ENCODE assay signal across 29 mouse cellular contexts in genomic region chr15:100231616-100232525, GRCm38 (mm10). TPM values are rescaled to one million over a fixed set of nuclear protein-coding genes. Genes with fewer than 3 reads are reported as not detected.
DNase-seq lines count a peak whose midpoint lies in the region; ATAC-seq and TF ChIP-seq lines count a peak whose summit lies in the region.
"Had no signal": no experiment of that assay in that cellular context is flagged by ENCODE, and none has a peak within 500 bp of the region (broad histone marks: within the 10 kb centered on the region; RNA-seq: fewer than 3 reads in every experiment).

No protein-coding gene starts in this region.

- H3K27ac ChIP-seq in heart, postnatal 0 days (ENCODE audit: low read depth): peak overlapping the region; percentile 51; the same call in 1 of the 2 replicates
- no peak overlapping the region for H3K27ac ChIP-seq in MEL (ENCODE audit: control insufficient read depth, low read depth, low read length)
- H3K27ac ChIP-seq in liver, embryonic 13.5 days: peak overlapping the region; percentile 29
- H3K27ac ChIP-seq: embryonic facial prominence, embryonic 10.5 days; hindbrain, postnatal 0 days; limb, embryonic 12.5 days; stomach, postnatal 0 days had no signal

- no peak for ATAC-seq in heart, postnatal 0 days (ENCODE audit: insufficient read depth, low read depth)
- ATAC-seq in liver, embryonic 13.5 days (ENCODE audit: low read depth): no peak
- ATAC-seq: hindbrain, postnatal 0 days had no signal

- H3K4me3 ChIP-seq in heart, postnatal 0 days (ENCODE audit: low read depth, low read length): no peak overlapping the region
- H3K4me3 ChIP-seq in E14TG2a.4 (replicated peaks; ENCODE audit: low read length) (peak overlapping the region; percentile 14), MEL (ENCODE audit: control insufficient read depth in 1 of 2, insufficient read depth in 1 of 2, low read depth in 2 of 2, low read length in 2 of 2) (no peak overlapping the region)
- no peak overlapping the region for H3K4me3 ChIP-seq in liver, embryonic 13.5 days (replicated peaks)
- H3K4me3 ChIP-seq: embryonic facial prominence, embryonic 10.5 days; heart, embryonic 12.5 days; limb, embryonic 12.5 days had no signal

- no peak for TF ChIP-seq RAD21 in MEL (IDR thresholded peaks at IDR 0.05; ENCODE audit: low read depth, low read length)

- no peak for TF ChIP-seq POLR2A in MEL (IDR thresholded peaks at IDR 0.05; ENCODE audit: control insufficient read depth in 1 of 2, insufficient read depth in 1 of 2, low read depth in 1 of 2, low read length in 2 of 2, poor library complexity in 1 of 2)

- intact Hi-C loops in heart, postnatal 25 days (cut with DNase I): no loop called here

- H3K27me3 ChIP-seq in heart, postnatal 0 days (ENCODE audit: control insufficient read depth, insufficient read depth, low read length): no peaks in the 10 kb centered on the region
- H3K27me3 ChIP-seq in E14TG2a.4 (ENCODE audit: insufficient read depth, low read length) (no peaks in the 10 kb centered on the region), MEL (ENCODE audit: control insufficient read depth in 1 of 2, insufficient read depth in 2 of 2, low read length in 2 of 2) (no peaks in the 10 kb centered on the region)
- H3K27me3 ChIP-seq in liver, embryonic 13.5 days: no peaks in the 10 kb centered on the region
- H3K27me3 ChIP-seq: heart, embryonic 12.5 days; limb, embryonic 12.5 days had no signal

- WGBS in heart, postnatal 0 days: 67% methylated on average over 14 of the region's 14 CpGs
- 62% methylated on average over 14 of the region's 14 CpGs for WGBS in liver, embryonic 13.5 days (ENCODE audit: insufficient replicate concordance)

- H3K4me2 ChIP-seq in heart, postnatal 0 days (ENCODE audit: low read depth, low read length): no peak overlapping the region
- H3K4me2 ChIP-seq in liver, embryonic 13.5 days: peak overlapping the region; percentile 6; the same call in 1 of the 2 replicates
- H3K4me2 ChIP-seq: heart, embryonic 12.5 days; limb, embryonic 12.5 days had no signal

- TF ChIP-seq CTCF in heart, postnatal 0 days (IDR thresholded peaks at IDR 0.05; ENCODE audit: low read depth): no peak
- TF ChIP-seq CTCF in E14TG2a.4 (conservative IDR thresholded peaks at IDR 0.05; ENCODE audit: low read length): no peak
- no peak for TF ChIP-seq CTCF in MEL (IDR thresholded peaks at IDR 0.05 in 2 of 3, conservative IDR thresholded peaks at IDR 0.05 in 1 of 3; ENCODE audit: control insufficient read depth in 1 of 3, insufficient read depth in 1 of 3, low read depth in 2 of 3, low read length in 3 of 3, poor library complexity in 1 of 3, severe bottlenecking in 1 of 3)

- peaks cover 56% of the 10 kb centered on the region for H3K79me2 ChIP-seq in MEL (ENCODE audit: control insufficient read depth, insufficient read depth, low read length, poor library complexity)

- DNase-seq in heart, postnatal 0 days (ENCODE audit: low spot score): no peak
- no peak for DNase-seq in heart, adult 11 months
- DNase-seq in MEL (ENCODE audit: low read depth, low spot score): peak; percentile 42
- no peak for DNase-seq in liver, embryonic 13.5 days
- no peak for DNase-seq in heart, postnatal 25 days (ENCODE audit: low spot score)
- no peak for DNase-seq in thymus, postnatal 25 days
- no peak for DNase-seq in lung, postnatal 25 days (ENCODE audit: low spot score)
- DNase-seq: cerebellum, adult 18-20 months; heart, postnatal 4 days; kidney, adult 8-10 months; lung, adult 2 months; lung, postnatal 36 days had no signal

- H3K36me3 ChIP-seq in heart, postnatal 0 days (replicated peaks; ENCODE audit: control insufficient read depth, insufficient read depth, low read length): peaks cover 34% of the 10 kb centered on the region
- H3K36me3 ChIP-seq in E14TG2a.4 (ENCODE audit: insufficient read depth, low read length) (peaks cover 61% of the 10 kb centered on the region), MEL (ENCODE audit: control insufficient read depth in 1 of 2, insufficient read depth in 2 of 2, low read length in 2 of 2) (peaks cover 34 to 64% of the 10 kb centered on the region in 2 experiments)
- peaks cover 51% of the 10 kb centered on the region for H3K36me3 ChIP-seq in liver, embryonic 13.5 days

- H3K9ac ChIP-seq in heart, postnatal 0 days (replicated peaks; ENCODE audit: low read depth, low read length): no peak overlapping the region
- no peak overlapping the region for H3K9ac ChIP-seq in MEL (ENCODE audit: control insufficient read depth, low read depth, low read length, poor library complexity, severe bottlenecking)
- H3K9ac ChIP-seq in liver, embryonic 13.5 days: no peak overlapping the region
- H3K9ac ChIP-seq: heart, embryonic 12.5 days; limb, embryonic 12.5 days had no signal

- peaks cover 16% of the 10 kb centered on the region for H3K4me1 ChIP-seq in heart, postnatal 0 days (ENCODE audit: control insufficient read depth, insufficient read depth)
- H3K4me1 ChIP-seq in E14TG2a.4 (replicated peaks; ENCODE audit: low read depth, low read length) (peaks cover 75% of the 10 kb centered on the region), MEL (ENCODE audit: control insufficient read depth in 1 of 2, insufficient read depth in 2 of 2, low read length in 2 of 2) (peaks cover 25 to 36% of the 10 kb centered on the region in 2 experiments)
- peaks cover 77% of the 10 kb centered on the region for H3K4me1 ChIP-seq in liver, embryonic 13.5 days (replicated peaks)

- no peaks in the 10 kb centered on the region for H3K9me3 ChIP-seq in heart, postnatal 0 days (replicated peaks; ENCODE audit: control insufficient read depth, low read length)
- H3K9me3 ChIP-seq in E14TG2a.4 (ENCODE audit: low read length) (no peaks in the 10 kb centered on the region), MEL (replicated peaks; ENCODE audit: insufficient read depth, low read length) (no peaks in the 10 kb centered on the region)
- no peaks in the 10 kb centered on the region for H3K9me3 ChIP-seq in liver, embryonic 13.5 days (replicated peaks)
- H3K9me3 ChIP-seq: embryonic facial prominence, embryonic 10.5 days; heart, embryonic 12.5 days; limb, embryonic 12.5 days had no signal

- TF ChIP-seq EP300 in heart, postnatal 0 days (IDR thresholded peaks at IDR 0.05; ENCODE audit: low read depth): no peak
- no peak for TF ChIP-seq EP300 in MEL (IDR thresholded peaks at IDR 0.05; ENCODE audit: low read depth in 1 of 2, low read length in 2 of 2)

TF ChIP-seq in MEL, 35 proteins besides CTCF, POLR2A, EP300 and RAD21:
- TF ChIP-seq GATA1 (IDR thresholded peaks at IDR 0.05; ENCODE audit: low read depth, low read length): peak; percentile 30; the same call in 1 of the 2 replicates
- 0 out of 2 replicates have a peak, but pooled peaks have one; percentile 16 for TF ChIP-seq ETS1 (IDR thresholded peaks at IDR 0.05; ENCODE audit: low read depth, low read length)
- TF ChIP-seq SMC3 (IDR thresholded peaks at IDR 0.05; ENCODE audit: low read depth, low read length): no peak
- TF ChIP-seq MAX (IDR thresholded peaks at IDR 0.05; ENCODE audit: low read length): no peak

RNA-seq across cellular contexts. Expression of gene Atf1, which starts 4.3 kb away (rescaled TPM):
- 12.1 and 51.4 TPM in 2 replicates for total RNA-seq in heart, postnatal 0 days (2014; rRNA removed; ENCODE audit: low replicate concordance)
- 33.1 and 33.9 TPM in 2 replicates for polyA plus RNA-seq in heart, postnatal 0 days (2015; fragmentation: Nextera tagmentation; extraction: Ambion mirVana)
- 41.8 and 44.0 TPM in 2 replicates for total RNA-seq in MEL (2012; rRNA removed)
- 100 to 1,000 TPM; 183 to 854 TPM for polyA plus RNA-seq in MEL (2012; ENCODE audit: insufficient read depth in 1 of 2, insufficient read length in 2 of 2, low read depth in 1 of 2, low replicate concordance in 2 of 2, missing spikeins in 1 of 2)
- 46.5 and 51.3 TPM in 2 replicates for polyA plus RNA-seq in liver, embryonic 13.5 days (2015; fragmentation: Nextera tagmentation; extraction: Ambion mirVana)
- 10 to 100 TPM; 46.0 to 51.8 TPM for total RNA-seq in heart, postnatal 25 days (2021)

RNA-seq across cellular contexts. Expression of gene Tmprss12, which starts 48.8 kb away (rescaled TPM):
- total RNA-seq in heart, postnatal 0 days (2014; rRNA removed; ENCODE audit: low replicate concordance): not detected in 2 replicates
- not detected in 2 replicates for polyA plus RNA-seq in heart, postnatal 0 days (2015; fragmentation: Nextera tagmentation; extraction: Ambion mirVana)
- total RNA-seq in MEL (2012; rRNA removed): not detected in 2 replicates
- not detected for polyA plus RNA-seq in MEL (2012; ENCODE audit: insufficient read depth in 1 of 2, insufficient read length in 2 of 2, low read depth in 1 of 2, low replicate concordance in 2 of 2, missing spikeins in 1 of 2)
- polyA plus RNA-seq in liver, embryonic 13.5 days (2015; fragmentation: Nextera tagmentation; extraction: Ambion mirVana): not detected in 2 replicates
- total RNA-seq in heart, postnatal 25 days (2021): not detected
- total RNA-seq: adrenal gland, postnatal 36 days; common myeloid progenitor, adult 5-6 weeks; G1E; gastrocnemius, adult 18-20 months; granulocyte monocyte progenitor cell, adult 5-6 weeks; heart, postnatal 4 days; hindbrain, postnatal 0 days; layer of hippocampus, postnatal 10 days; megakaryocyte-erythroid progenitor cell, adult 5-6 weeks; midbrain, postnatal 0 days; neutrophil, adult 5-6 weeks had no signal
- polyA plus RNA-seq: C2C12; embryonic facial prominence, embryonic 10.5 days; forebrain, embryonic 11.5 days; G1E; heart, embryonic 12.5 days; hindbrain, postnatal 0 days; limb, embryonic 12.5 days; lung, adult 2 months; midbrain, postnatal 0 days; stomach, postnatal 0 days had no signal
